Mouse (Mus musculus) limb, embryonic 13.5 days (tissue): ENCODE measurements around the gene Rnf38. TPM values are rescaled to one million over a fixed set of nuclear protein-coding genes. Genes with fewer than 3 reads are reported as not detected.

ENCODE experiments used
- ATAC-seq: fragments of 200-750 bp; cut with Nextera tagmentation; 2 replicates; pipeline ENCODE4 v1.8.0; 2017; ENCODE audit warnings: low read depth, moderate number of reproducible peaks, moderate TSS enrichment; ENCODE audit not compliant: low FRiP score
- H3K27ac ChIP-seq: fragments of 300-500 bp; sonication (generic); 2 replicates; pipeline ENCODE4 v1.5.1; 2015; ENCODE audit warnings: inconsistent platforms, mild to moderate bottlenecking, moderate library complexity
- H3K27me3 ChIP-seq: fragments of 300-500 bp; sonication (generic); 2 replicates; pipeline ENCODE4 v1.6.1; 2015; ENCODE audit warnings: mild to moderate bottlenecking, inconsistent platforms
- H3K36me3 ChIP-seq: fragments of 300-500 bp; sonication (generic); 2 replicates; pipeline ENCODE4 v1.6.1; 2015; ENCODE audit warnings: inconsistent platforms, mild to moderate bottlenecking, moderate library complexity
- H3K4me1 ChIP-seq: fragments of 300-500 bp; sonication (generic); 2 replicates; pipeline ENCODE4 v1.6.1; 2015; ENCODE audit warnings: inconsistent platforms
- H3K4me2 ChIP-seq: fragments of 300-500 bp; sonication (generic); replicated peaks from 2 replicates; pipeline ENCODE4 v1.6.1; 2015; ENCODE audit warnings: inconsistent platforms, mild to moderate bottlenecking, moderate library complexity
- H3K4me3 ChIP-seq: fragments of 300-500 bp; sonication (generic); 2 replicates; pipeline ENCODE4 v1.5.1; 2015; ENCODE audit warnings: moderate library complexity, mild to moderate bottlenecking, inconsistent platforms
- H3K9ac ChIP-seq: fragments of 300-500 bp; sonication (generic); 2 replicates; pipeline ENCODE4 v1.6.1; 2015; ENCODE audit warnings: mild to moderate bottlenecking, inconsistent platforms
- H3K9me3 ChIP-seq: fragments of 300-500 bp; sonication (generic); 2 replicates; pipeline ENCODE4 v1.6.1; 2016; ENCODE audit warnings: inconsistent platforms
- WGBS: fragments of 180-500 bp; shearing (Covaris S2); methylation state at CpG from one replicate; pipeline ENCODE4 v1.1.7; 2015; 5-methylcytosine and 5-hydroxymethylcytosine counted together
- microRNA-seq: library from miRNA; unstranded; fragments of <30 nt; microRNA quantifications from one replicate; pipeline ENCODE4, GENCODE M21; 2016
- polyA plus RNA-seq: library from polyadenylated mRNA; unstranded; fragments of >200 nt; fragmentation: Nextera tagmentation; extraction: Ambion mirVana; gene quantifications from 2 replicates; pipeline ENCODE4 v1.2.1, GENCODE M21; 2015

Gene Rnf38
- polyA plus RNA-seq, 1 experiment from 2014 or later = 19.9 TPM

DNA sequence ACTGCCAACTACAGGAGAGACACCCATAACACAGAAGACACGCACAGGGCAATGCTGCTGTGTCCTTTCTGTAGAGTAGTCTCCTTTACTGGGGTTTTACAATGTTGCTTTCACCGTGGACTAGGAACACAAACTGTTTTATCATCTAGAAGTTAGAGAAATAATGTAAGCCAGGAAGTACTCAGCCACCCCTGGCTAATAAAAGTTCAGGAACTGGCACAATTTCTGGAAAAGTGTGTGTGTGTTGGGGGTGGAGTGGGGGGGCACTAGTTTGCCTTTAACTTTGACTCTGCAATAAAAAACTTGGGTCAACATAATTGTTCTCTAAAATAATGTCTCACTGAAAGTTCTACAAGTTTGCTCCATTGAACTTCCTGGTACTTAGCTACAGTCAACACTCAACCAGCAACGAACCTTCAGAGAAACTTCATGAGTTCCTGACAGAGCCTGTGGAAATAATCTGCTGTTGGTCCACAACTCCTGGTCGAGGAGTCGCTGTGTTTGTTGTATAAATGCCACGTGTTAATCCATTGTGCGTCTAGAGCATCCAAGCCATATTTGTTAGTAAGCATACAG lies 155.1 kb downstream of the Rnf38 start:
- Histone ChIP-seq H3K27me3 (no peaks in the 10 kb centered on the region), H3K4me3 (no peak overlapping the region), H3K4me2 (no peak overlapping the region), H3K36me3 (no peaks in the 10 kb centered on the region), H3K9me3 (no peaks in the 10 kb centered on the region), H3K27ac (no peak overlapping the region), H3K4me1 (peaks cover 6% of the 10 kb centered on the region), H3K9ac (no peak overlapping the region)
- no peak for ATAC-seq
- WGBS = 81% methylated on average over 7 of the region's 7 CpGs

Small RNA genes lying within 50 kb of the gene (microRNA-seq; reads per million reads assigned to microRNA genes)
- gene Mir5106 = not detected

Other genes starting within 250 kb of the Rnf38 start
- 246 and 261 TPM in 2 replicates for gene Clta, start 229.3 kb downstream of the Rnf38 start, polyA plus RNA-seq
- gene Gne, start 149.6 kb downstream of the Rnf38 start, polyA plus RNA-seq = 22.9 and 24.8 TPM in 2 replicates
- 42.4 and 43.8 TPM in 2 replicates for gene Melk, start 67.1 kb upstream of the Rnf38 start, polyA plus RNA-seq